Mouse (Mus musculus) MEL (cell line): ENCODE results near the gene 2410004P03Rik. TPM values are rescaled to one million over a fixed set of nuclear protein-coding genes. Genes with fewer than 3 reads are reported as not detected.

Source experiments
- DNase-seq: peaks from one replicate; pipeline ENCODE4 v3.0.0; 2011; ENCODE audit warnings: low read depth, low spot score
- H3K27ac ChIP-seq: 2 replicates; pipeline ENCODE4 v1.5.1; 2012; ENCODE audit warnings: low read depth, mild to moderate bottlenecking, control low read depth, low read length, moderate library complexity; ENCODE audit not compliant: control insufficient read depth
- H3K27me3 ChIP-seq, 2 experiments: fragments of 150-350 bp in 1 of 2; sonication (generic) in 1 of 2; 2 replicates each; pipeline ENCODE4 v1.6.1; 2012; ENCODE audit warnings: low read length in 2 of 2, mild to moderate bottlenecking in 2 of 2, improper control_type of control experiment in 1 of 2, moderate library complexity in 1 of 2; ENCODE audit not compliant: insufficient read depth in 2 of 2, control insufficient read depth in 1 of 2
- H3K36me3 ChIP-seq, 2 experiments: 2 replicates each; pipeline ENCODE4 v1.6.1; 2012 to 2014; ENCODE audit warnings: low read length in 2 of 2, improper control_type of control experiment in 1 of 2, inconsistent platforms in 1 of 2, mild to moderate bottlenecking in 1 of 2; ENCODE audit not compliant: insufficient read depth in 2 of 2, control insufficient read depth in 1 of 2
- H3K4me1 ChIP-seq, 2 experiments: fragments of 150-350 bp in 1 of 2; sonication (generic) in 1 of 2; 2 replicates each; pipeline ENCODE4 v1.6.1; 2012; ENCODE audit warnings: low read length in 2 of 2, improper control_type of control experiment in 1 of 2, mild to moderate bottlenecking in 1 of 2; ENCODE audit not compliant: insufficient read depth in 2 of 2, control insufficient read depth in 1 of 2
- H3K4me3 ChIP-seq, 2 experiments: fragments of 150-350 bp in 1 of 2; sonication (generic) in 1 of 2; 2 replicates each; pipeline ENCODE4 v1.5.1; 2012; ENCODE audit warnings: low read depth in 2 of 2, low read length in 2 of 2, mild to moderate bottlenecking in 2 of 2, moderate library complexity in 2 of 2, control low read depth in 1 of 2, improper control_type of control experiment in 1 of 2; ENCODE audit not compliant: control insufficient read depth in 1 of 2, insufficient read depth in 1 of 2
- H3K79me2 ChIP-seq: 2 replicates; pipeline ENCODE4 v1.6.1; 2012; ENCODE audit warnings: mild to moderate bottlenecking, low read length, moderate library complexity; ENCODE audit not compliant: control insufficient read depth, poor library complexity, insufficient read depth
- H3K9ac ChIP-seq: 2 replicates; pipeline ENCODE4 v1.6.1; 2012; ENCODE audit warnings: low read depth, mild to moderate bottlenecking, control low read depth, low read length, moderate library complexity; ENCODE audit not compliant: control insufficient read depth, poor library complexity, severe bottlenecking
- H3K9me3 ChIP-seq: fragments of 150-350 bp; sonication (generic); replicated peaks from 2 replicates; pipeline ENCODE4 v1.6.1; 2012; ENCODE audit warnings: mild to moderate bottlenecking, low read length, improper control_type of control experiment, moderate library complexity; ENCODE audit not compliant: insufficient read depth
- BHLHE40 ChIP-seq: IDR thresholded peaks from 2 replicates; pipeline ENCODE4 v1.6.1; 2012; ENCODE audit warnings: low read depth, mild to moderate bottlenecking, inconsistent platforms, low read length, improper control_type of control experiment, borderline replicate concordance
- CHD1 ChIP-seq: IDR thresholded peaks from 2 replicates; pipeline ENCODE4 v1.6.1; 2012; ENCODE audit warnings: low read depth, mild to moderate bottlenecking, inconsistent platforms, low read length, improper control_type of control experiment
- CHD2 ChIP-seq: IDR thresholded peaks from 2 replicates; pipeline ENCODE4 v1.6.1; 2011; ENCODE audit warnings: low read length, improper control_type of control experiment
- CTCF ChIP-seq, 3 experiments: IDR thresholded peaks in 2 of 3; conservative IDR thresholded peaks in 1 of 3; 2 replicates each; pipeline ENCODE4 v1.5.1; 2011 to 2012; ENCODE audit warnings: low read length in 3 of 3, low read depth in 2 of 3, mild to moderate bottlenecking in 2 of 3, improper control_type of control experiment in 1 of 3, inconsistent platforms in 1 of 3, mixed read lengths in 1 of 3, moderate library complexity in 1 of 3; ENCODE audit not compliant: control insufficient read depth in 1 of 3, insufficient read depth in 1 of 3, poor library complexity in 1 of 3, severe bottlenecking in 1 of 3
- E2F4 ChIP-seq: IDR thresholded peaks from 2 replicates; pipeline ENCODE4 v1.6.1; 2011; ENCODE audit warnings: low read depth, low read length, improper control_type of control experiment, borderline replicate concordance
- EP300 ChIP-seq, 2 experiments: IDR thresholded peaks; 2 replicates each; pipeline ENCODE4 v1.6.1; 2011; ENCODE audit warnings: improper control_type of control experiment in 2 of 2, low read length in 2 of 2, low read depth in 1 of 2, mild to moderate bottlenecking in 1 of 2
- ETS1 ChIP-seq: IDR thresholded peaks from 2 replicates; pipeline ENCODE4 v1.6.1; 2012; ENCODE audit warnings: low read depth, mild to moderate bottlenecking, inconsistent platforms, low read length, improper control_type of control experiment, moderate library complexity
- GABPA ChIP-seq: IDR thresholded peaks from 2 replicates; pipeline ENCODE4 v1.6.1; 2012; ENCODE audit warnings: low read depth, mild to moderate bottlenecking, inconsistent platforms, low read length, improper control_type of control experiment, moderate library complexity
- GATA1 ChIP-seq: IDR thresholded peaks from 2 replicates; pipeline ENCODE4 v1.6.1; 2011; ENCODE audit warnings: low read depth, low read length, improper control_type of control experiment
- HCFC1 ChIP-seq: IDR thresholded peaks from 2 replicates; pipeline ENCODE4 v1.6.1; 2012; ENCODE audit warnings: low read depth, mild to moderate bottlenecking, inconsistent platforms, low read length, improper control_type of control experiment, moderate library complexity
- JUND ChIP-seq: IDR thresholded peaks from 2 replicates; pipeline ENCODE4 v1.6.1; 2011; ENCODE audit warnings: low read depth, mild to moderate bottlenecking, improper control_type of control experiment, low read length
- RAD21 ChIP-seq: IDR thresholded peaks from 2 replicates; pipeline ENCODE4 v1.6.1; 2011; ENCODE audit warnings: mild to moderate bottlenecking, low read depth, low read length, improper control_type of control experiment
- RCOR1 ChIP-seq: IDR thresholded peaks from 2 replicates; pipeline ENCODE4 v1.6.1; 2012; ENCODE audit warnings: low read depth, mild to moderate bottlenecking, inconsistent platforms, low read length, improper control_type of control experiment
- SIN3A ChIP-seq: IDR thresholded peaks from 2 replicates; pipeline ENCODE4 v1.6.1; 2012; ENCODE audit warnings: low read length, improper control_type of control experiment, inconsistent platforms
- SMC3 ChIP-seq: IDR thresholded peaks from 2 replicates; pipeline ENCODE4 v1.6.1; 2011; ENCODE audit warnings: low read depth, low read length, improper control_type of control experiment
- TCF12 ChIP-seq: IDR thresholded peaks from 2 replicates; pipeline ENCODE4 v1.6.1; 2014; ENCODE audit warnings: low read depth, mild to moderate bottlenecking, inconsistent platforms, low read length, improper control_type of control experiment, moderate library complexity
- USF2 ChIP-seq, 2 experiments: IDR thresholded peaks; 2 replicates each; pipeline ENCODE4 v1.6.1; 2011 to 2012; ENCODE audit warnings: improper control_type of control experiment in 2 of 2, low read length in 2 of 2, borderline replicate concordance in 1 of 2, inconsistent platforms in 1 of 2, low read depth in 1 of 2, mild to moderate bottlenecking in 1 of 2; ENCODE audit not compliant: insufficient read depth in 1 of 2
- ZC3H11A ChIP-seq: IDR thresholded peaks from 2 replicates; pipeline ENCODE4 v1.6.1; 2012; ENCODE audit warnings: low read depth, mild to moderate bottlenecking, inconsistent platforms, low read length, improper control_type of control experiment
- ZMIZ1 ChIP-seq: IDR thresholded peaks from 2 replicates; pipeline ENCODE4 v1.6.1; 2012; ENCODE audit warnings: low read depth, mild to moderate bottlenecking, inconsistent platforms, low read length, improper control_type of control experiment, moderate library complexity
- polyA plus RNA-seq, 2 experiments: library from polyadenylated mRNA; stranded (reverse) in 1 of 2; unstranded in 1 of 2; fragments of >175 nt in 1 of 2; fragments of >200 nt in 1 of 2; gene quantifications; 2 replicates each; pipeline versions ENCODE4 v1.2.1 to v1.2.4; 2012; ENCODE audit warnings: low replicate concordance in 2 of 2, low read depth in 1 of 2; ENCODE audit not compliant: insufficient read length in 2 of 2, insufficient read depth in 1 of 2, missing spikeins in 1 of 2
- total RNA-seq: library from RNA; depleted of rRNA; stranded (reverse); fragments of 300-350 nt; gene quantifications from 2 replicates; pipeline ENCODE4 v1.2.3, GENCODE M21; 2012

2410004P03Rik gene
- total and polyA plus RNA-seq, 3 experiments: 0.03 TPM; not detected in 2

DNA sequence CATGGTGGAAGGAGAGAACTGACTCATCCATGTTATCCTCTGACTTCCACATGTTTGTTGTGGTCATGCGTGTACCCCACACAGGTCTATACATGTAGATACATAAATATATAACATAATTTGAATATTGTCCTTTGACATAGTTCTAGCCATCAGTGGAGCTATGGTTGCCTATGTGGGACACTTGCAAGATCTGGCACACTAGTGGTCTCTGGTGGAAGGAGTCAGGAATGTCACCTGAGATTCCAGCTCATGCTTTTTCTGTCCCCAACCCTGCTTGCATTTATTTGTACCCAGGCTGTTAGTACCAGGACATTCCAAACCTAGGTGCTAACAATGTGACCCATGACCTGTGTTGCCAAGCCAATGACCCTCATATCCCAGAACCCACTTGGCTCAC lies 38.3 kb upstream of the 2410004P03Rik start:
- Histone ChIP-seq H3K27me3 (peaks cover 0 to under 1% of the 10 kb centered on the region in 2 experiments; a peak in 1 of 4 replicates), H3K4me1 (no peaks in the 10 kb centered on the region), H3K27ac (no peak overlapping the region), H3K9ac (no peak overlapping the region), H3K4me3 (no peak overlapping the region), H3K36me3 (no peaks in the 10 kb centered on the region), H3K9me3 (no peaks in the 10 kb centered on the region), H3K79me2 (no peaks in the 10 kb centered on the region)
- TF ChIP-seq JUND (no peak), SMC3 (peak; percentile 22; the same call in 1 of the 2 replicates), ZC3H11A (no peak), TCF12 (no peak), GABPA (no peak), CTCF (IDR thresholded peaks at IDR 0.05 in 2 of 3, conservative IDR thresholded peaks at IDR 0.05 in 1 of 3; ENCODE audit: control insufficient read depth in 1 of 3, insufficient read depth in 1 of 3, low read depth in 2 of 3, low read length in 3 of 3, poor library complexity in 1 of 3, severe bottlenecking in 1 of 3) (peak in 1 of 3 experiments; percentile 17; a peak in 2 of 6 replicates), RAD21 (peak; percentile 1)
- DNase-seq: no peak

DNA sequence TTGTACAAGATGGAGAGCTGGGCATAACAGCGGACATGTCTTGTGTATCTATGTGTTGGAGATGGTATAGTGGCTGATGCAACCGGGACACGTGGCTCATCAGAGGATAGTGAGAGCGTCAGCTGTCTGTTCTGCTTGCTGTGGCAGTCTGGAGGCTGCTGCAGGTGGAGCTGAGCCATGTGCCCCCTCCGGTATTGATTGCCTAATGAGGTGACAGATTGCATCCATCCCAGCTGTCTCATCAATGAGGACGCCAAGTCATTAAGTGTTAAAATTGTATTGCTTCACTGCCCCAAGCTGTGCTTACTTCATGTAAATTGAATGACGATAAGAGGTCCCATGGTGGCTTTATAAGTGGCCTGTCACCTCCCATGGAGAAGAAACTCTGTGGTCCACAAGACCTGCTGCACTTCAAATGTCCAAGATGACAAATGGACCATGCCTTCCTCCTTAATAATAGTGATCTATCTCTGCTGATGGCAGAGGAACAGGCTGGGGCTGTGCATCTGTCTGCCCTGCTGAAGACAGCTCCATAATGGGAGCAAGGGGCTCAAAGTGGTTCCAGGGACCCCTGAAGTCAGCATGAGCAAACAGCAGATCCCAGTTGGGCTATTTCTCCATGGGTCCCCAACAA lies 37.6 kb upstream of the 2410004P03Rik start:
- no peak for DNase-seq
- Histone ChIP-seq H3K9ac (no peak overlapping the region), H3K27ac (no peak overlapping the region), H3K4me3 (no peak overlapping the region), H3K36me3 (no peaks in the 10 kb centered on the region), H3K4me1 (no peaks in the 10 kb centered on the region), H3K9me3 (no peaks in the 10 kb centered on the region), H3K79me2 (no peaks in the 10 kb centered on the region), H3K27me3 (peaks cover 3% of the 10 kb centered on the region in 2 experiments; a peak in 3 of 4 replicates)
- TF ChIP-seq CHD1 (no peak), USF2 (IDR thresholded peaks at IDR 0.05; ENCODE audit: borderline replicate concordance in 1 of 2, insufficient read depth in 1 of 2, low read depth in 1 of 2, low read length in 2 of 2) (no peak), ZMIZ1 (no peak), CHD2 (no peak), RCOR1 (no peak), HCFC1 (no peak), GATA1 (no peak), JUND (no peak)

DNA sequence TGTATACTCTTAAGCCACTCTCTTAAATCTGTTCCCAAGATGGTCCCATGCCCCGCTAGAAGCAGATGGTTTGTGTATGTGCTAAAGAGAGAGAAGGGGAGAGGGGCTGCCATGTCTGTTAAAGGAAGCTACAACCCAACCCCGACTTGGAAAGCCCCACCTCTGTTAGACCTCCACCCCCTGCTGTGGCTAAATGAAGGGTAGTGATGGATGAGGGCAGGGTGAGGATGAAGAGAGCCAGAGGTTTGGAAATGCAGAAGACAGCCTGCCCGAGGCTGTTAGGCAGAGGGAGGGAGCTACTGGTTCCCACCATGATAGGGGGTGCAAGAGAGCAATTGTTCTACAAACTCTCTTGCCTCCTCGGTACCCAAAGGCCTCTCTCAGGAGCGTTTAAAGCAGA lies 31.8 kb upstream of the 2410004P03Rik start:
- Histone ChIP-seq H3K36me3 (no peaks in the 10 kb centered on the region), H3K79me2 (no peaks in the 10 kb centered on the region), H3K9me3 (no peaks in the 10 kb centered on the region), H3K4me1 (no peaks in the 10 kb centered on the region), H3K4me3 (no peak overlapping the region), H3K27ac (no peak overlapping the region), H3K9ac (no peak overlapping the region), H3K27me3 (peaks cover 3% of the 10 kb centered on the region in 2 experiments)
- DNase-seq: no peak
- TF ChIP-seq E2F4 (no peak), CTCF (IDR thresholded peaks at IDR 0.05 in 2 of 3, conservative IDR thresholded peaks at IDR 0.05 in 1 of 3; ENCODE audit: control insufficient read depth in 1 of 3, insufficient read depth in 1 of 3, low read depth in 2 of 3, low read length in 3 of 3, poor library complexity in 1 of 3, severe bottlenecking in 1 of 3) (no peak), SIN3A (no peak), RAD21 (no peak), BHLHE40 (no peak), EP300 (IDR thresholded peaks at IDR 0.05; ENCODE audit: low read depth in 1 of 2, low read length in 2 of 2) (no peak), ETS1 (no peak), TCF12 (no peak), USF2 (IDR thresholded peaks at IDR 0.05; ENCODE audit: borderline replicate concordance in 1 of 2, insufficient read depth in 1 of 2, low read depth in 1 of 2, low read length in 2 of 2) (no peak)
